Mouse (Mus musculus) spleen, adult 2 months (tissue): Measurements from ENCODE around the gene Ccdc154.

ENCODE experiments used
- CTCF ChIP-seq: fragments of 200-500 bp; IDR thresholded peaks from 2 replicates; pipeline ENCODE4 v1.5.1; 2011; ENCODE audit warnings: mild to moderate bottlenecking, inconsistent platforms; ENCODE audit not compliant: insufficient read depth, insufficient read length, insufficient replicate concordance; ENCODE audit errors: extremely low read depth
- POLR2A ChIP-seq: fragments of 200-500 bp; IDR thresholded peaks from 2 replicates; pipeline ENCODE4 v1.6.1; 2011; ENCODE audit warnings: low read depth, low read length, inconsistent platforms

DNA sequence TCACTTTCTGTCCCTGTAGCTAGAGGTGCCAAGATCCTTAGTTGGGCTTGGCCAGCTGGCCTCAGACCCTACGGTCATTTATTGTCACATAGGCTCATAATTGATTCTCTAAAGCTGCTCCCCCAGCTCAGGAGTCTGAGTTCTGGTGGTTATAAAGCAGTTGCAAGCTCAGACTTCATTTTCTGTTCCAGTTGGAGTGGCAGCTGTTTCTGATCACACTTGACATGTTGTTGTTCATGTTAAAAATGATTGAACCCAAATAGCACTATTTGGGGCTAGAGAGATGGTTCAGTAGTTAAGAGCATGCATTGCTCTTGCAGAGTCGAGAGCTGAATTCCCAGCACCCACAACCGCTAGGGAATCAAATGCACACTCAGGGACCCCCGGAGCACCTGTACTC is 47.7 kb downstream of the Ccdc154 start:
- TF ChIP-seq CTCF (no peak), POLR2A (no peak)
